Mouse (Mus musculus): Measurements from ENCODE around the gene Plaur.
A peak's percentile ranks its signal among the peaks of the same experiment; 100 is the strongest.

Gene Plaur

DNA sequence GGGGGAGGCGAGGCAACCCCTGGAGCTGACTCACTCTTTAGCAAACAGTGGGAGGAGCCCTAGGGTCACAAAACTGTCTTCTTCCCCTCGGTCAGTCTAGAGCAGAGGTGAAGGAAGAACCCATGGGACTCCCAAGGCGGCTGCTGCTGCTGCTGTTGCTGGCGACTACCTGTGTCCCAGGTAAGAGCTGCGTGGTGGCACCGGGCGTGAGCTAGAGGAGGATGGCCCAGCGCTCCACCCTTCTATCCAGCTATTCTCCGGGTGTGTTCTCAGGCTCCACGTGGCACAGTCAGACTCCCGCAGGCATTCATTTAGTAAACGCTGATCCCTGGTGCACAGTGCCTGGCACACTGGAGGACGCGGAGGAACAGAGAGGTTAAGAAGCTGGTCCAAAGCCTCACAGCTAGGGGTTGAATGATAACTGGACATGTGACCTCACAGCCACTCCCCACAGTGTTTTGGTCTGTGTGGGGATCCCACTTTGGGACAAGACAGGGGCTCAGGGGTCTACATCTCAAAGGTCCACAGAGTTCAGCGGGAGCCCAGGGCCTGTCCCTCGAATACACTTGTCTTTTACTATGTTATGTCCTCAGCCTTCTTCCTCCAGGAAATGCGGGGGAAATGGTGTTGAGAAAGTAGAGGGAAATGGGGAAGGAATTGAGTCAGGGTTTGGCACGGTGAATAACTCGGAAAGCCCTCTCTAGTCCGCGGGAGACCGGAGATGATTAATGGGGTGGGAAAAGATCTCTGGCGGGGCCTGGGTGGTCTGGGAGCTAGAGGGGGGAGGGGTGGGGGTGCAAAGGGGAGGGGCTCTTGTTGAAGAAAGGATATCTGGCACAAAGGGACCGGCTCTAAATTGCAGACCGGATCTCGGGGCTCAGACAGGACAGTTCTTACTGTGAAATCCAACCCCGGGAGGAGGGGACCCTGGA lies at the start of gene Plaur:
Gene Plaur (plus strand): TSS at position 97 of the 932 bp plus-strand sequence.
- no peak for DNase-seq (ENCODE audit: low read depth)

DNA sequence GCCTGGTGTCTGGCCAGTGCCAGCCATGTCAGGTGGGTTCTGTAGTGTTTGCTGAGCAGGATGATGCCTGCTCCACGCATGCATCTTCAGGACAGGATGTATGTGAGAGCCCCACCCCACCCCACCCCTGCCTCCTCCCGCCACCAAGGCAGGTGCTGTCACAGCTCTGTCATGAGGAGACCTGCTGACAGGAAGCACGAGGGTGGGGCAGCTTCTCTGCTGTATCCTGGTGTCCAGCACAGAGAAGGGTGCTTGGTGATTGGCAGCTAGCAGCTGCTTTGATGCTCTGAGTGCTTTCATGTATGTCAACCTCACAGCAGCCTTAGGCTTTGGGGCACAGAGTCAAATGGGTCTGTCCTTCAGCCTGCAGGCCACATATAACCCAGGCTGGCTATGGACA lies 48.7 kb upstream of the Plaur start:
- DNase-seq (ENCODE audit: low read depth): no peak

GRCm38 (mm10) chr7:24415261-24415660 lies 47.0 kb upstream of the Plaur start:
- no peak for DNase-seq (ENCODE audit: low read depth)

DNA sequence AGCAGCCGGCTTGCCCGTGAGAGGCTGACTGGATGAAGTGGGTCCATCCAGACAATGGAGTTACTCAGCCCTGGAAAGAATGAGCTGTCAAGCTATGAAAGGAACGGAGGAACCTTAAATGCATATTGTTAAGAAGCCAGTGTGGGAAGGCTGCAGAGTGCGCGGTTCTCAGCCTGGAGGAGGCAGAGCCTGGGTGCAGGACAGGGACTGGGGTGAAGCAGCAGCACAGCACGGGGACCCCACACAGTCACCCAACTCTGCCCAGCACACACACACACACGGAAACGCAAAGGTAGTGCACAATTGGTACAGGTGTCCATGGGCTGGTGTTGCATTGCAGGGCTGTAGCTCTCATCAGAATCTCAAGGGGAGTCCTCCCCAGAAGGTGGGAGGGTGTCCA lies 42.7 kb upstream of the Plaur start:
- DNase-seq (ENCODE audit: low read depth): no peak

DNA sequence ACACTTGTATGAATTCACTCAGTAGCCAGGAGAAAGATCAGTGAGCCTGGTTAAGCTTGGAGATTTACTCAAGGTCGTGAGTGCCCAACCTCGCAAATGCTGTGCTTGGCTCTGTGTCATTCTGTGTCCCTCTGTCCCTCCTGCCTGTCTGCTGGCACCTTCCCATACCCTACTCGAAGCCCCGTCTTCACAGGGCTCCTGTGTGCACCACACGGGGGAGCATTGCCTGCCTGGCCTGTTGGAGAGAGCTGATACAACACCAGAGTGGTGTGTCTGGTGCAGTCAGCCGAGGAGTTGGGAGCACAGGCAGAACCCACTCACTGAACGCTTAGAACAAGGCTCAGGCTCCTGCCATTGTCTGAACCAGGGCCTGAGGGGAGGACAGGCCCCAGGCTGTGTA lies 40.6 kb upstream of the Plaur start:
- no peak for DNase-seq (ENCODE audit: low read depth)

DNA sequence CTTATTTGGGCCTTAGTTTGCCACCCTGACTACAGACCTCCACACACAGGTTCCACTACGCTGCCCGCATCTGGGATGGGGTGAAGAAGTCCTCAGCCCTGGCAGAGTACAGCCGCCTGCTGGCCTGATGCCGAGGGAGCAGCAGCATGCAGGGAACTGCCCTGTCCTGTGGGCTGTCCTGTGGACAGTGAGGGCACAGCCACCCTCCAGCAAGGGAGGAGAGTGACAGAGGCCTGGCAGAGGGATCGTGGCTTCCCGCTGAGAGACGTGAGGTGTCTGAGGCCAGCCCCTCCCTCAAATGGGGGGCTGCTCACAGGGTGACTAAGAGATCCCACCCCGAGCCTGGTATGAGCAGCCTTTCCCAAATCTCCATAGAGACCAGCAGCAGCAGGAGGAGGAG lies 40.0 kb upstream of the Plaur start:
- no peak for DNase-seq (ENCODE audit: low read depth)

- DNase-seq (ENCODE audit: low read depth): no peak
Measured at GRCm38 (mm10) chr7:24423107-24423763, 39.0 kb upstream of the Plaur start.

DNA sequence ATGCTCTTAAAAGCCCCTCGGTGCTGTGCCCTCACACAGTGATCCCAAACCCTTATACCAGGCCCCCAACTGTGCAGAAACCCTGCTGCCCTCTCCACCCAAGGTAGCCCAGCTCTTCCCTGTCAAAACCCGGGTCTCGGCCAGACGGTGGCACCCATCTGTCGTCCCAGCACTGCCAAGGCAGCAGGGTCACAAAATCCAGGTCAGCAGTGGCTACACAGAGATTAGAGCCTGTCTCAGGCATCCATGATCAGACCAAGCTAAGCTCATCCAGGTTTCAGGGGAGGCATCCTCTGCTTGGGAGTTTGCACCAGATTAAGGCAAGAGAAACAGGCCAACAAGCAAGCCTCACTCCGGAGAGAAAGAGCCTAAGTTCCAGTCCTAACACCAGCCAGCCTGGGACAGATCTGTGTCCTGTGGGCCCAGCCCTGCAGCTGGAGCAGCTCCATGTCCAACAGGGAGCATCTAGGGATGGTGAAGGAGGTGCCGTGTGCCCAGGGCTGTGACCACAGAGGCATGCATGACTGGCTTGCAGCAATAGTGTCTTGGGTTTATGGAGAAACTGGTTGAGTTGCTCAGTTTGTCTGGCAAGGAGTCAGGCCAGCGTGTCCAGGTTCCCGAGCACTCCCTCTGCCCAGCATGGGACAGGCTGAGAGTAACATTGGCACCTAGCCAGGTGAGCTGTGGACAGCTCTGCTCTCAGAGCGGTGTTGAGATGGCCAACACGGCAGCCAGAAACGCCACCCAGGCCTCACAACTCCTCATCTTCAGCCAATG lies 38.1 kb upstream of the Plaur start:
- no peak for DNase-seq (ENCODE audit: low read depth)

GRCm38 (mm10) chr7:24425919-24426318 lies 36.4 kb upstream of the Plaur start:
- DNase-seq (ENCODE audit: low read depth): no peak

DNA sequence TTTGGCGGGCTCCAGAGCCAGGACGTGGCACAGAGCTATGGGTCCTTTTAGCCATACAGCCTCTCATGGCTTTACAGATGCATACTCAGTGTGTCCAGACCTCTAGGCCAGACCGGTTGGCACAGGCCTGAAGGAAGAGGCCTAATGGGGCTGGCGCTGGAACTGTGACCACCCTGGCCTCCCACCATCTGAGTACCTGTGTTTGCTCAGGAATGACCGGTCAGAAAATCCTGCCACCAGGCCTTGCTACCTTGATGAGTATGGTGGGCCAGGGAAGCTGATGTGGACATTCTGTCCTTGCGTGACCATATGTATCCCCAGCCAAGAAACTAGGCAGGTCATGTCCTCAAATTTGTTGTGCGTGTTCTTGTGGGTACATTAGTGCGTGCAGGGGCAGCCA lies 35.1 kb upstream of the Plaur start:
- DNase-seq (ENCODE audit: low read depth): no peak

GRCm38 (mm10) chr7:24428725-24429124 lies 33.6 kb upstream of the Plaur start:
- no peak for DNase-seq (ENCODE audit: low read depth)

GRCm38 (mm10) chr7:24429413-24430112 lies 32.7 kb upstream of the Plaur start:
- no peak for DNase-seq (ENCODE audit: low read depth)

DNA sequence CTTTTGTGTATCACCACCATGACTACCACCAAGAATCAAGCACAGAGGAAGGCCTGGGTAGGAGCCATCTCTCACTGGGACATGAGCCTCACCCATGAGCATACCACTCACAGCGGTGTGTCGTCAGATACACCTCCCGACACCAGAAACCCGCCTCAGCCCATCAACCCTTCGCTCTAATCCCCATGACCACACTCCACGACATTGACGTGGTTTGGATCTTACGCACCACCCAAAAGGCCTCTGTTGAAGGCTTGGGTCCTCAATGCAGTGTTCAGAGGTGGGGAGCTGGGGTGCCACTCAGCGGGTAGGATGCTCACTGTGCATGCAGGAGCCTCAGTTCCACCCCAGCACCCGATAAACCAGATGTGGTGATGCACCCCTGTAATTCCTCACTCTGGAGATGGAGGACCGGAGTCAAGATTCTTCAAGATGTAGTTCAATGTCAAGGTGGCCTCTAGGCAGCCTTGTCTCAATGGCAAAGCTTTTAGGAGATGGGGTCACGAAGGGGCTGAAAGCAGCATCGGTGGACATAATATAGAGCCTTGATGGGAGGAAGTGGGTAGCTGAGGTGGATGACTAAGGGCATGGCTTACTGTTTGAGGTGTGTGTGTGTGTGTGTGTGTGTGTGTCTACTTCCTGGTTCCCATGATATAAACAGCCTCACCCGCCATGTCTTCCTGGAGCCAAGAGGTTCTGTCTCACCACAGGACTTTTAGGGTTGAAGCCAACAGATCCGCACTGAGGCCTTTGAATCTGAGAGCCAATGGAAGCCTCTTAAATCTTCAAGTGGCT lies 31.5 kb upstream of the Plaur start:
- no peak for DNase-seq (ENCODE audit: low read depth)

DNA sequence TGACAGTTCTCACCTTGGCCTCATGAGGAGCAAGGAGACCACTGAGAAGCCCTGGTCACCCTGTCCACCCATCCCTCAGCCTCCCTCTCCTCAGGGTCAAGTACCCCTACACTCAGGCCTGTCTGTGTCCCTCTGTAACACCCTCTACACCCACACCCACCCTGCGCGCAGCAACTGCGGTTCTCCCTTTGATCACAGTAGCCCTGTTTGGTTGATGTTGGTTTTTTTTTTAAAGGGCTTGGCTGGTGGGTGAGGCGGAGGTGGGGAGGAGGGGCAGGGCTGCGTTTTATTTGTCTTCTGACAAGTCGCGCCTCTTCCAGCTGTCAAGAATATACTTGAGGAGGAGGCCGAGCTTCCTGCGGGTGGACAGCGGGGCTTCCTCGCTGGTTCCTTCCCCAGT lies 30.6 kb upstream of the Plaur start:
- DNase-seq (ENCODE audit: low read depth): no peak

- DNase-seq (ENCODE audit: low read depth): no peak
Measured at GRCm38 (mm10) chr7:24435305-24435704, 27.0 kb upstream of the Plaur start.

- DNase-seq (ENCODE audit: low read depth): no peak
Measured at GRCm38 (mm10) chr7:24437981-24438380, 24.3 kb upstream of the Plaur start.

DNA sequence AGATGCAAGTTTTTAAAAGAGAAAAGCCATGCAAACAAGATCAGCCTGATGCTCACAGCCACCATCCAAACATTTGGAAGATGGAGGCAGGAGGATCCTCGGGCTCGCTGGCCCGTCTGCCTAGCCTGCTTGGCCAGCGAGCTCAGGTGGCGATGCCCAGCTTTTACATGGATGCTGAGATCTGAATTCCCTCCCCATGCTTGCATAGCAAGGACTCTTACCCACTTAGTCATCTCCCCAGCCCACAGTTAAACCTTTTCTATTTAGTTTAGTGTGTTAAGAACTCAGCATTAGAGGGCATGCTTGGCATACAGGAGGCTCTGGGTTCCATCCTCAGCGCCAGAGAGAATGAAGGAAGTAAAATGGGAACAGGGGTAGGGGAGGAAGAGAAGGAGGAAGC lies 23.1 kb upstream of the Plaur start:
- DNase-seq (ENCODE audit: low read depth): no peak

GRCm38 (mm10) chr7:24439891-24440290 lies 22.4 kb upstream of the Plaur start:
- no peak for DNase-seq (ENCODE audit: low read depth)

DNA sequence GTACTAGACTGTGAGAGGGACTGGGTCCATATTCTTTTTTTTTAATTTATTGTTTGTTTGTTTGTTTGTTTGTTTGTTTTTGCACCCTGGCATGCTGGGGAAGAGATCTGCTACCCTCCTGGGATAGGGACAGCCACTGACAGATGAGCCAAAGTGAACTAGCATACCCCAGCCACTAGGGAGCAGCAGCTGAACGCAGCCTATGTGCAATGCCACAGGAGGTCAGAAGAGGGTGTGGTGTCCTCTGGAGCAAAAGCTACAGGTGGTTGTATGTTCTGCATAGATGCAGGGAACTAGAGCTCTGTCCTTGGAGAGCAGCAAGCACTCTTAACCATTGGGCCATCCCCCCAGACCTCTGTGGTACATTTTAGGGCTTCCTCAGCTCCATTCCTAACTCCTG lies 20.5 kb upstream of the Plaur start:
- peak; percentile 55 for DNase-seq (ENCODE audit: low read depth)

- no peak for DNase-seq (ENCODE audit: low read depth)
Measured at GRCm38 (mm10) chr7:24442313-24442712, 20.0 kb upstream of the Plaur start.

DNA sequence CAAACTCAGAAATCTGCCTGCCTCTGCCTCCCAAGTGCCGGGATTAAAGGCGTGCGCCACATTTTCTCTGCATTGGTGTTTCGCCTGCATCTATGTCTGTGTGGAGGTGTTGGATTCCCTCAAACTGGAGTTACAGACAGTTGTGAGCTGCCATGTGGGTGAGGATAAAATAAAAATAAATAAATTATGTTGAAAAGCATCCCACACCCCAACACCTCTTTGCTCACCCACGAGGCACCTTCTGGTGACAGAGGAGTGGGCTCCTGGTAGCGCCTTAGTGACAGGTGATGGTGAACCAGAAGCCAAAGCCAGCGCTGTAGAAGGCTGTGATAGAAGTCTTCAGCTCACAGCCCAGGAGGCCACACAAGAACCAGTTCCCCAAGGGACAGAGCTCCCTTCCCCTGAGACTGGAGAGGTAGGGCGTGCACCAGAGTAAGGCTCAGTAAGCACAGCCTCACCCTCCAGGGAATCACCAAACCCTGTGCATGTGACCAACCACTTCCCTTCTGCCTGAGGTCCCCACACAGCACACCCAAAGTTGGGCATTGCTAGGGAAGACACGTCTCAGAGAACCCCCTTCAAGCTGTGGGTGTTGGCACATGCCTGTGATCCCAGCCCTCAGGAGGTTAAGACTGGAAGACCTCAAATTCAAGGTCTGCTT lies 16.9 kb upstream of the Plaur start:
- DNase-seq (ENCODE audit: low read depth): no peak

Measured in c-Kit-positive CD71-positive TER-119-negative erythroid progenitor cells, embryonic 14.5 days (primary cell).